Mouse (Mus musculus) olfactory bulb, adult 2 months (tissue): ENCODE data around the gene Usp46.

Experiments used
- CTCF ChIP-seq: fragments of 200-500 bp; IDR thresholded peaks from 2 replicates; pipeline ENCODE4 v1.5.1; 2012; ENCODE audit warnings: low read depth, mild to moderate bottlenecking, low read length, moderate library complexity; ENCODE audit not compliant: insufficient read depth
- POLR2A ChIP-seq: fragments of 200-500 bp; IDR thresholded peaks from 2 replicates; pipeline ENCODE4 v1.6.1; 2012; ENCODE audit warnings: mild to moderate bottlenecking, low read depth, low read length, moderate library complexity; ENCODE audit not compliant: insufficient read depth

DNA sequence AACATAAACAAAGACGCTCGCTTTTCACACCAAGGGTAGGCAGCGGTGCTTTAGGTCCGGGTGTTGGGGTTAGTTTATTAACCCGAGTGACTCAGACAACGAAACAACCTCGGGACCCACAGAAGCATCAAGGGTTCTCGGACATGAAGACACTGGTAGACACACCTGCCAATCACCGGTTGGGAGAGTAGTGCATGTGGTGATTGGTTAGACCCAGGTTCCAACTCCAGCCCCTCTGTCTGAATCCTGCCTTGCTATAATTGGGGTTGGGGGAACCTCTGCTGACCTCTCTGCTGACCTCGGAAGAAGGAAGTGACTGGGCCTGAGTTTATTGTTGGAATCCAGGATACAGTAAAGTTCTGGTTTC, 29.6 kb upstream of the Usp46 start:
- no peak for TF ChIP-seq CTCF
- TF ChIP-seq POLR2A = no peak
